Mouse (Mus musculus) heart, adult 2 months (tissue): Measurements from ENCODE around the gene Gsta2. TPM values are rescaled to one million over a fixed set of nuclear protein-coding genes. Genes with fewer than 3 reads are reported as not detected.

Source experiments
- DNase-seq, 2 experiments: peaks; one replicate each; pipeline ENCODE4 v3.0.0; 2021
- H3K27ac ChIP-seq: fragments of 200-600 bp; 2 replicates; pipeline ENCODE4 v1.8.1; 2022
- H3K27me3 ChIP-seq: fragments of 200-500 bp; 2 replicates; pipeline ENCODE4 v1.6.1; 2012; ENCODE audit warnings: mild to moderate bottlenecking, low read length, inconsistent platforms, mixed read lengths; ENCODE audit not compliant: control insufficient read depth, insufficient read depth
- H3K36me3 ChIP-seq: fragments of 200-500 bp; 2 replicates; pipeline ENCODE4 v1.6.1; 2012; ENCODE audit warnings: low read length, inconsistent platforms; ENCODE audit not compliant: control insufficient read depth, insufficient read depth
- H3K4me1 ChIP-seq: fragments of 200-500 bp; 2 replicates; pipeline ENCODE4 v1.6.1; 2011; ENCODE audit warnings: low read length; ENCODE audit not compliant: control insufficient read depth, insufficient read depth
- H3K4me3 ChIP-seq: fragments of 200-600 bp; 2 replicates; pipeline ENCODE4 v1.8.1; 2022
- H3K79me2 ChIP-seq: fragments of 200-500 bp; replicated peaks from 2 replicates; pipeline ENCODE4 v1.6.1; 2012; ENCODE audit warnings: mild to moderate bottlenecking, inconsistent platforms, low read length, moderate library complexity, mixed read lengths; ENCODE audit not compliant: control insufficient read depth, insufficient read depth
- H3K9ac ChIP-seq: fragments of 200-500 bp; 2 replicates; pipeline ENCODE4 v1.6.1; 2012; ENCODE audit warnings: low read depth, mild to moderate bottlenecking, control low read depth, inconsistent platforms, low read length, mixed read lengths
- CTCF ChIP-seq: fragments of 200-600 bp; IDR thresholded peaks from 2 replicates; pipeline ENCODE4 v1.8.1; 2022; ENCODE audit warnings: antibody characterized with exemption, mild to moderate bottlenecking, moderate library complexity
- EP300 ChIP-seq: fragments of 200-500 bp; IDR thresholded peaks from 2 replicates; pipeline ENCODE4 v1.6.1; 2011; ENCODE audit warnings: low read depth, low read length, control low read depth; ENCODE audit not compliant: insufficient read depth
- POLR2A ChIP-seq: fragments of 200-500 bp; IDR thresholded peaks from 2 replicates; pipeline ENCODE4 v1.6.1; 2011; ENCODE audit warnings: mild to moderate bottlenecking, low read depth, low read length, control low read depth; ENCODE audit not compliant: insufficient read depth
- WGBS: fragments of 180-500 bp; shearing (Covaris S2); methylation state at CpG from one replicate; pipeline ENCODE4 v1.1.7; 2018; 5-methylcytosine and 5-hydroxymethylcytosine counted together
- intact Hi-C: fragments of 180-260 bp; cut with DNase I; formaldehyde crosslinking; loops from one replicate; pipeline ENCODE4 v1.15.1; 2025
- polyA plus RNA-seq: library from polyadenylated mRNA; depleted of rRNA; stranded (reverse); fragments of >200 nt; gene quantifications from 2 replicates; pipeline ENCODE4 v1.2.3, GENCODE M21; 2012
- total RNA-seq, 2 experiments: library from RNA; stranded (reverse); gene quantifications; 2 replicates each; pipeline ENCODE4 v1.2.3; 2021

Gene Gsta2
- total and polyA plus RNA-seq, 3 experiments = 0.25 to 0.84 (median 0.50) TPM

DNA sequence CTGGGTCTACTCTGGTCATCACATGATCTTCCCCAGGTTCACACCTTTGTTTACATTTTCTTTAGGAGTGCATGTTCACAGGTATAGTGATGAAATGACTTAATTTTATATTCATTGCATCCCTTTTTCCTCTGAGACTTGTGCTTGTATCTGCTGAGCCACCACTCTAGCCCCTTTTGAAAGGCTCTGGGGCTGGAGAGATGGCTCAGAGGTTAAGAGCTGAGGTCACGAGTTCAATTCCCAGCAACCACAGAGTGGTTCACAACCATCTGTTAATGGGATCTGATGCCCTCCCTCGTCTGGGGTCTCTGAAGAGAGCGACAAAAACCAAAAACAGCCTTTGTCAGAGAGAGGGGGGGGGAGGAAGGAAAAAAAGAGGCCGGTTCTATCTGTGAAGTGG is 19.9 kb upstream of the Gsta2 start:
- Histone ChIP-seq H3K4me1 (no peaks in the 10 kb centered on the region), H3K79me2 (no peaks in the 10 kb centered on the region), H3K27me3 (0 out of 2 replicates have a peak, but pooled peaks cover 1% of the 10 kb centered on the region), H3K27ac (no peak overlapping the region), H3K36me3 (no peaks in the 10 kb centered on the region), H3K4me3 (no peak overlapping the region), H3K9ac (no peak overlapping the region)
- intact Hi-C loops = no loop called here
- DNase-seq = no peak
- WGBS = 80% methylated on average over 4 of the region's 4 CpGs
- TF ChIP-seq POLR2A (no peak), CTCF (no peak), EP300 (no peak)

DNA sequence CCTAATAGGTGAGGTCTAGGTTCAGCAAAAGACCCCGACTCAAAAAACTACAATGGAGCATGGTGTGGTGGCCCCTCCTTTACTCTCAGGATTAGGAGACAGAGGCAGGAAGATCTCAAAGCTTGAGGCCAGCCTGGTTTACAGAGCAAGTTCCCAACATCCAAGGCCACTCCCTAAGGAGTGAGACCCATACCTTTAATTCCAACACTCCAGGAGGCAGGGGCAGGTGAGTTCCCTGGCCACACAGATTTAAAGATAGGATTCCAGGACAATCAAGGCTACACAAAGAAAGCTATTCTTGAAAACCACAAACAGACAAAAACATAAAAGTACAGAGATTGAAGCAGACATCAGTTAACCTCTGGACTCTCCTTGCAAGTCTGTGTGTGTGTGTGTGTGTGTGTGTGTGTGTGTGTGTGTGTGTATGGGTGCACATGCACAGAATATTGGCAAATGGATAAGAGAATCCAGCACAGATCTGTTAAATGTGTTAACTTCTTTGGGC is 19.3 kb upstream of the Gsta2 start:
- Histone ChIP-seq H3K36me3 (no peaks in the 10 kb centered on the region), H3K79me2 (no peaks in the 10 kb centered on the region), H3K27me3 (0 out of 2 replicates have a peak, but pooled peaks cover 1% of the 10 kb centered on the region), H3K4me1 (no peaks in the 10 kb centered on the region), H3K27ac (no peak overlapping the region), H3K9ac (no peak overlapping the region), H3K4me3 (no peak overlapping the region)
- intact Hi-C loops = no loop called here
- 74% methylated on average over 1 of the region's 1 CpGs for WGBS
- DNase-seq = no peak
- TF ChIP-seq POLR2A (no peak), EP300 (no peak), CTCF (no peak)

GRCm38 (mm10) chr9:78374397-78374796 is 18.8 kb upstream of the Gsta2 start:
- Histone ChIP-seq H3K9ac (no peak overlapping the region), H3K27ac (no peak overlapping the region), H3K27me3 (0 out of 2 replicates have a peak, but pooled peaks cover 1% of the 10 kb centered on the region), H3K4me1 (no peaks in the 10 kb centered on the region), H3K79me2 (no peaks in the 10 kb centered on the region), H3K4me3 (no peak overlapping the region), H3K36me3 (no peaks in the 10 kb centered on the region)
- DNase-seq = no peak
- 64% methylated on average over 5 of the region's 5 CpGs for whole genome bisulfite sequencing
- intact Hi-C loops = no loop called here
- no peak for TF ChIP-seq POLR2A
- TF ChIP-seq EP300 = no peak
- TF ChIP-seq CTCF = no peak

DNA sequence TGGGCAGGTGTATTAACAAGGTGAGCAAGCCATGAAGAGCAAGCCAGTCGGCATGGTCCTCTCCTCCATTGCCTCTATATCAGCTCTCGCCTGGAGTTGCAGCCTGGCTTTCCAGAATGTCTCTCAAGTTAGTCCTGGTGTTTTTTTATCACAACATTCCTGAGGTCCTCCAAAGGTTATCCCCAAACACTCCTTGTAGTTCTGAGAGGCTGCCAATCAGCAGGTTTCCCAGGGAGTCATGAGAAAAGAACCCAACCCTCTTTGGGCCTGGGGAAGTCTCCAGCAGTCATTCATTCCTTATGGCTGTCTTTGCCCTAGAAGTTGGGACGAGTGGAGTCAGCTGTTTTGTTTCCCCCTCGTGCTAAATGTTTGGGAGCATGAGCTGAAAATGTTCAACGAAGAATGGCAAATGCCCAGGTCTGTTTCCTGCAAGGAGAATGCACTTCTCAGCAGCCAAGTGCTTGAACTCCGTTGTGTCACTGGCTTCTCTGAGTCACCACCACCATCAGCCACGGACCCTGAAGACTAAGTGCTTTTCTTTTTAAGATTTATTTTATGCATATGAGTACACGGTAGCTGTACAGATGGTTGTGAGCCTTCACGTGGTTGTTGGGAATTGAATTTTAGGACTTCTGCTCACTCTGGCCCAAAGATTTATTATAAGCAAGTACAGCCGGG is 17.4 kb upstream of the Gsta2 start:
- Histone ChIP-seq H3K79me2 (no peaks in the 10 kb centered on the region), H3K4me1 (no peaks in the 10 kb centered on the region), H3K36me3 (no peaks in the 10 kb centered on the region), H3K27me3 (0 out of 2 replicates have a peak, but pooled peaks cover under 1% of the 10 kb centered on the region), H3K27ac (no peak overlapping the region), H3K9ac (no peak overlapping the region), H3K4me3 (no peak overlapping the region)
- 60% methylated on average over 10 of the region's 10 CpGs for WGBS
- no peak for DNase-seq
- intact Hi-C loops = no loop called here
- no peak for TF ChIP-seq EP300
- TF ChIP-seq POLR2A = no peak
- no peak for TF ChIP-seq CTCF

DNA sequence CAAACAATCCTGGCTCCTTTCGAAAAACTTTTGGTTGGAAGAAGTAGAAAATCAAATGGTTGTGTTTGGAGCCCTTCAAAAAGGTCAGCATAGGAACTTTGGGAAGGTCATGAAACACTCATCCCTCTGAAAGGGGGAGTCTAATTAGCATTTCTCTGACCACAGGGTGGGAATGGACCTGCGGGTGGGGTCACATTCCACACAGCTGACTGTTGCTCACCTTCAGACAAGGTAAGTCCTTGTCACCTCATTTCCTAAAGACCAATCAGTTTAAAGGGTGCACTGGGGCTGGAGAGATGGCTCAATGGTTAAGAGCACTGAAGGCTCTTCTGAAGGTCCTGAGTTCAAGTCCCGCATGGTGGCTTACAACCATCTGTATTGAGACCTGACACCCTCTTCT is 15.9 kb upstream of the Gsta2 start:
- Histone ChIP-seq H3K79me2 (no peaks in the 10 kb centered on the region), H3K36me3 (no peaks in the 10 kb centered on the region), H3K27ac (no peak overlapping the region), H3K4me3 (no peak overlapping the region), H3K9ac (no peak overlapping the region), H3K27me3 (no peaks in the 10 kb centered on the region), H3K4me1 (no peaks in the 10 kb centered on the region)
- 91% methylated on average over 3 of the region's 3 CpGs for WGBS
- no peak for TF ChIP-seq POLR2A
- TF ChIP-seq EP300 = no peak
- no peak for TF ChIP-seq CTCF
- intact Hi-C loops = no loop called here
- no peak for DNase-seq

GRCm38 (mm10) chr9:78369786-78370185 is 14.2 kb upstream of the Gsta2 start:
- intact Hi-C loops = no loop called here
- no peaks in the 10 kb centered on the region for H3K79me2 ChIP-seq
- H3K36me3 ChIP-seq = no peaks in the 10 kb centered on the region
- H3K4me3 ChIP-seq = no peak overlapping the region
- no peak for DNase-seq
- TF ChIP-seq EP300 = no peak
- no peak for TF ChIP-seq POLR2A
- no peak for TF ChIP-seq CTCF
- no peaks in the 10 kb centered on the region for H3K27me3 ChIP-seq
- no peak overlapping the region for H3K27ac ChIP-seq
- no peak overlapping the region for H3K9ac ChIP-seq
- 89% methylated on average over 7 of the region's 7 CpGs for WGBS
- H3K4me1 ChIP-seq = no peaks in the 10 kb centered on the region
